Mouse (Mus musculus): ENCODE measurements around the gene 3830417A13Rik. TPM values are rescaled to one million over a fixed set of nuclear protein-coding genes. Genes with fewer than 3 reads are reported as not detected.

Gene 3830417A13Rik
- not detected in 2 replicates for polyA plus RNA-seq (2015; fragmentation: Nextera tagmentation; extraction: Ambion mirVana)

GRCm38 (mm10) chrX:64173248-64173647 is at the start of gene 3830417A13Rik:
TSS of gene 3830417A13Rik (plus strand) at chrX:64173548.

GRCm38 (mm10) chrX:64152098-64152497 is 21.2 kb upstream of the 3830417A13Rik start, which contains the start of gene Gm6760:
TSS of gene Gm6760 (minus strand) at chrX:64152198.

Other genes starting within 250 kb of the 3830417A13Rik start
- gene Gm6760, start 21.4 kb upstream of the 3830417A13Rik start, polyA plus RNA-seq (2015; fragmentation: Nextera tagmentation; extraction: Ambion mirVana), result not detected in 2 replicates
- gene Slitrk4, start 103.4 kb downstream of the 3830417A13Rik start, polyA plus RNA-seq (2015; fragmentation: Nextera tagmentation; extraction: Ambion mirVana), result 0.29 and 0.36 TPM in 2 replicates

Data from spleen, postnatal 0 days (tissue).